Mouse (Mus musculus) testis, postnatal 10 days (tissue): Measurements from ENCODE around the gene Ilkap.

Source experiments
- DNase-seq: peaks from one replicate; pipeline ENCODE4 v3.0.0; 2021; ENCODE audit warnings: low spot score

The Ilkap gene

DNA sequence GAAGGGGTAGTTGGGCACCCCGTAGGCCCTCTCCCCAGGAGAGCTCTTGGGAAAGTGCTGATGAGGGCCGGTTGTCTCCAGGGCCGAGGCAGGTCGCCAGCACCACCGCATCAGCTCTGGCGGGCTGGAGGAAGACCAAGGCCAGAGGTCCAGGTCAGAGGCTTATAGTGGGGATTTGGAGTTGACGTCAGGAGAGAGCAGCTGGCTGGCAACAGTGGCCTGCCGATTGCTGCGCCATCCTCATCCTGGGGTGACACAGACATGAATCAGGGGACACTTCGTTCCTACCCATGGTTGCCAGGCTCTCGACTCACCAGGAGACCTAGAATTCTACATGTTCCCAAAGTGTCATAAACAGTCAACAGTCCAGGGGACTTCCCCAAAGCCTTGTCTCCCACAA is 42.5 kb downstream of the Ilkap start:
- no peak for DNase-seq

DNA sequence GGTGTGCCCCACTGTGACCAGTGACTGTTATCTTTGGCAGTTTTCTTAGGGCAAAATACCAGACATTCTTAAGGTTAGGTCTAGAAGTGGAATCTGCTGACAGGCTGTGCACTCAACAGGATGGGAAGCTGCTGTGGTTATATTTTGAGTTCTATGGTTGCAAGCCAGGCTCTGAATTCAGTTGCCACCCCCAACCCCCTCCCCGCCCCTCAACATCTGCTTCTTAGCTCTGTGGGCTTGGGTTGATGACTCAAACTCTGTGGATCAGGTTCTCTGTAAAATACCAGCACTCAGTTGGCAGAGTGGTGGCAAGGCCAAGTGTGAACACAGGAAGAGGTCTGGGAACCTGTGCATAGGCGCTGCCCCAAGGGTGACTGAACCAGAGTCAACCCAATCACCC is 46.3 kb downstream of the Ilkap start:
- DNase-seq: no peak

DNA sequence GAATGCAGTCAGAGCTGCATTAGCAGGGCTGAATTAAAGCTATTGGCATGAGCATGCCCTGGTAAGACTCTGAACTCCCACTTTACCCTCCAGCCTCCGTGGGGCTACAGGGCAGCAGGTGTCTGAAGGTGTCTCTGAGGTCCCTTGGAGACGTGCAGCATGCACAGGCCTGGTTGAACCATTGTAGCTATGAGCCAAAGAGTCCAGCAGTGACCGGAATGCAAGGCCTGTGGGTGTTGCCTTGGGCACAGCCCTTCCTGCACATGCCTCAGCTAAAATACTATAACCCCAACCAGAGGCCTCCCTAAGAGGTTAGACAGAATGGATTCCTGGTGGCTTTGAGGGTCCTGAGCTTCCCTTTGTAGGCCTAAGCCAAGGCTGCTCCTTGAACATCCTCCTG is 47.4 kb downstream of the Ilkap start:
- DNase-seq: no peak

DNA sequence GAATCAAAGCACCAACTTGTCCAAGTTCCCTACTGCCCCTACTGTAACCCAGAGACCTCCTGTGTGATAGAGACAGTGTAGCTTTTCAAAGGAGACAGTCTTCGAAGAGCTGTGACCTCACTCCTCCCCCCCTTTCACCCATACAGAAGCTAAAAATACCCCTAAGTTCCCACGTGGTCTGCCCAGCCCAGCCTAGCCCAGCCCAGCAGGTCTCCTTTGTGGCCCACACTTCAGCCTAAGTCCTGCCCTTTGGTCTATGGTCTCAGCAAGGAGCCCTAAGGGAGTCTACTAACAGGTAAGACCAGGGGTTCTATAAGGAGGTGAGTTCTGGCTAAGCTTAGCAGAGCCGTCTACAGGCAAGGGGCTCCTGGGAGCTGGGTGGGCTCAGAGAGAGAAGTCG is 47.8 kb downstream of the Ilkap start, which contains the start of gene Klhl30:
Gene Klhl30 (plus strand): TSS at position 176 of the 400 bp plus-strand sequence.
- no peak for DNase-seq

DNA sequence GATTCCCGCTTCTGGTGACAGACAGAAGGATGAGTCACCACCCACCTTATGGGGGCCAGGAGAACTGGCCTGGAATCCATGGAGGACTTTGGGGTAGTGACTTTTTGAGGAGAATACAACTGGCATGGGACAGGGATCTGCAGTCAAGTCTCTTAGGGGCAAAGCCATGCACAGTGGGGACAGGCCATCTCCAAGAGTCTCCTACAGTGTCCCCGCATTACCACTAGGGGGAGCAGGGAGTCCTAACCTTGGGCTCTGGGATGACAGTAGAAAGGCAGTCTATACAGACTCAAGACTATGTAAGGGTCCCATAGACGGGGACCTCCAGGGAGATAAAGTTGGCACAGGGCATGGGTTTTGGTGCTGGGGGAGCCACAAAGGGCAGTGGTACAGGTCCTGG is 51.7 kb downstream of the Ilkap start:
- peak; percentile 73 for DNase-seq

DNA sequence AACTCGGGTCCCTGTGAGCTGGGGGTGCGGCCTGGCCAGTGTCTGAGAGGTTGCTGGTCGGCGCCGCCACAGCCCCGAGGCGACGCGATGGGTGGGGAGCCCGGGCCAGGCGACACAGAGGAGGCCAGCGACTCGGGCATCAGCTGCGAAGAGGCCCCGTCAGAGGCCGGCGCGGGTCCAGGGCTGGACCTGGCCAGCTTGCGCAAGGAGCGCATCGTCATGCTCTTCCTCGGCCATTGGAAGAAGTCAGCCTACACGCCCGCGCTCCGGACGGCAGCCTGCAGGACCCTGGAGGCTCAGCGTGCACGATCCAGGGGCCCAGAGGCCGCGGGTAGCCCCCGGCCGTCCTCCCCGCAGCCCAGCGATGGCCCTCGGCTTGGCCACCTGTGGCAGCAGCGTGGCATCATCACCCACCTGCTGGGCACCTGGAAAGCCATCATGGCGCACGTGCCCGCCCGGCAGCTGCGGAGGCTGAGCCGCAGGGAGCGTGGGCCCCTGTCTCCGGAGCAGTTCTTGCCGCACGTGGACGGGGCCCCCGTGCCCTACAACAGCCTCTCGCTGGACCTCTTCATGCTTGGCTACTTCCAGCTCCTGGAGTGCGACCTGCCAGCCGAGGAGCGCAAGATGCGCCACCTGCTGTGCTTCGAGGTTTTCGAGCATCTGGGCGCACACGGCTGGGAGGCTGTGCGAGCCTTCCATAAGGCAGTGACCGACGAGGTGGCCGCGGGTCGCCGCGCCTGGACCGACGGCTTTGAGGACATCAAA is 53.5 kb downstream of the Ilkap start:
- peak; percentile 55 for DNase-seq

DNA sequence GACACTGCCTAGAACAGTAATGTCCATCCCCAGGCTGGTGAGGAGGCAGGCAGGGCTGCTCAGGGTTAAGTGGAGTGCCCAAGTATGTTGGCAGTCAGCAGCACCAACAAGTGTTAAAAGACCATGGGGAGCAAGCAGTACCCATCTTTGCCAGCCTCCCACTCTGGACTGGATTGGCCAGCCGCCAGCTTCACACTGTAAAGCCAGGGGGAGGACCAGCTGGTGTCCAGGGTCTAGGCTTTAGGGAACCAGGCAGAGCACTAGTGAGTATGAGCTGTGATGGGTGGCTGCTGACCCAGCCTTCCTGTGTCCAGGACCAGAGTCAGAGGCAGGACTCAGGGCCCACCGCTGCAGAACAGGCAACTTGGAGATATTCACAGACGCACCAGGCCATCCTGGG is 54.6 kb downstream of the Ilkap start:
- peak; percentile 68 for DNase-seq

DNA sequence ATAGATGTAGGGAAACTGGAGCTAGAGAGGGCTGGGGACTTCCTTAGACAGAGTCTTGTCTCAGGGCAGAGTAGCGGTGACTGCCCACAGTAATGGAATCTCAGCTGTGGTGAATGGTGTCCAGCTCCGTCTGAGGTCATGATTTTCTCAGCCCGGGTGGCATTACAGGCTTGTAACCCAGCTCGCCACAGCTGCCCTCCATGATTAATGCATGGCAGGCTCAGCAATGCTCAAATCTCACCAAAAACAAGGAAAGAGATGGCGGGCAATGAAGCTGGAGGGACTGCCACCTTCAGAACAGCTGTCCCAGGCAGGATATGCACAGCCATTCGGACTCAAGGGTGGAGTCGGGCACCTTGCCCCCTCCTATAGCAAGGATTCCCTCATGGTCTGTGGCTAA is 61.3 kb downstream of the Ilkap start:
- no peak for DNase-seq

DNA sequence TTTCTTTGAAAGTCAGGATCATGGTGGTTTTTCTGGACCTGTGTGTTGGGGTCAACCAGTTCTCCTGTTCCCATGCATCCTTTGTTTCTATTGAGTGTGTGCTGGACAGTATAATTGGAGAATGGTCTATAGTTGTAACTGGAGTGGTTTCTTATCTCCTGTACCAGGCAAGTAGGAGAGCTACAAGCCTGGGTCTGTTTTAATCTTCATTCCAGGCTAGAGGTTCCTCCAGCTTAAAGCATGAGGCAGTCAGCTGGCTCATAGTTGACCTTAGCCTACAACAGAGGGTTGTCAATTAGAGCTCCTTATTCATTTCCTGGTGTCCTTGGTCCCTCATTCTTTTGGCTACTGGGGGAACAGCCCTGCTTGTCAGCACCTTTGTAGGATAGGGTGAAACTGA is 65.0 kb downstream of the Ilkap start:
- DNase-seq: no peak

DNA sequence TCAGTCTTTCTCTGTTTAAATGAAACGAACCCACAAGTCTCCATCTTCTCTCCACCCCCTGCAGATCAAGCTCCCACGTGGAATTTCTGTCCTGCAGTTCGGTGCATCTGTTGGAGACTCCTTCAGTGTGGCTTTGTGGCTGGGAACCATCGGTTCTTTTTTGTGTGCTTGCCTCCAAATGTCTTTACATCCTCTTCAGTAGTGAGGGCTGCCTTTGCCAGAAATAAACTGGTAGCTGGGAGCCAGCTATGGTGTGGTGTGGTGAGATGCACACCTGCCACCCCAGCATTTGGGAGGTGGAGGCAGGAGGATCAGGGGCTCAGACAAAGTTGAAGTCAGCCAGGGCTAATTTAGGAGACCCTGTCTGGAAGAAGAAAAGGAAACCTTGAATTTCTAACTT is 66.5 kb downstream of the Ilkap start:
- no peak for DNase-seq

DNA sequence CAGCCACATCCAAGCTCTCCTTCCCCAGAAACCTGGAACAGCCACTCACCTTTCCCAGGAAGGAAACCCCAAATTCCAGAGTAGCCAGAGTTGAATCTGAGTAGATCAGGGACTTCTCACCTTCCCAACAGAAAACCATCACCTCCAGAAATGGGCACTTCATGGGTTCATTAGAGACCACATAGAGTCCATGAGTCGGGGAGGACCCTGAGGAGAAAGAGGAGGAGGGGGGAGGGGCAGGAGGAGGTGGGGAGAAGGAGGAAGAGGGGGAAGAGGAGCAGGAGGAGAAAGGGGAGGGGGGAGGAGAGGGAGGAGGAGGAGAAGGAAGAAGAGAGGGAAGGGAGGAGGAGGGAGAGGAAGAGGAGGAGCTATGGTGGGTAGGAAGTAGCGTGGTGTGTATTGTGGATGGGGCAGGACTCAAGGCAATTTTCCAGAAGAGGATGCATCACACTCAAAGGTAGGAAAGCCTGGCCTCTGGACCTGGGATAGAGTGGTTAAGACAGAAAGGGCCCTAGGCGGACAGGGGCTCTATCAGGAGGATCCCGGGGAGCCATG is 73.0 kb downstream of the Ilkap start:
- DNase-seq: no peak

DNA sequence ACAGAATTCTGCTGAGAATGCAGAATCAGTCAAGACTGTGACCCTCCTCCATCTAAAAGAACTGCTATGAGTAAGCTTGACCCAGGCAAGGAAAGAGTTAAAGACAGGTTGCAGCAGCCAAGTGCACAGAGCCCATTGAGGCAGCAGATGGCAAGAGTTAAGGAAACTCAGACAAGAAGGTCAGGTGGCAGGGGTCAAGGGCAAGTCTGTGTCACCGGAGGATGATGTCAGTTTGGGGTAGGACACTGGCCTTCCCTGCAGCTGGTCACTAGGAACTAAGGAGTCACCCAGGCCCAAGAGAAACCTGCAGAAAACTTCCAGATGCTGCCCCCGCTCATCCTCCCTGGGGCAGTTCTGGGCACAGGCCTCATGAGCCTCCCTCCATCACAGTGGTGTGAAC is 74.0 kb downstream of the Ilkap start:
- DNase-seq: no peak
